Mouse (Mus musculus) kidney, embryonic 14.5 days (tissue): Measurements from ENCODE around the gene Vmn1r173. TPM values are rescaled to one million over a fixed set of nuclear protein-coding genes. Genes with fewer than 3 reads are reported as not detected.
"Not testable (repeated sequence)": the region's sequence is repeated elsewhere in the genome, so short reads cannot be mapped to it uniquely, and the experiment has no call there.

Experiments
- ATAC-seq: fragments of 200-750 bp; cut with Nextera tagmentation; 2 replicates; pipeline ENCODE4 v1.8.0; 2017; ENCODE audit warnings: moderate number of reproducible peaks, mild to moderate bottlenecking, moderate TSS enrichment, moderate library complexity; ENCODE audit not compliant: low FRiP score, low TSS enrichment
- H3K27ac ChIP-seq: fragments of 300-500 bp; sonication (generic); 2 replicates; pipeline ENCODE4 v1.5.1; 2014; ENCODE audit warnings: low read depth, mild to moderate bottlenecking, low read length, moderate library complexity, mixed read lengths
- H3K27me3 ChIP-seq: fragments of 300-500 bp; sonication (generic); 2 replicates; pipeline ENCODE4 v1.6.1; 2014; ENCODE audit warnings: mild to moderate bottlenecking, low read length; ENCODE audit not compliant: control insufficient read depth, insufficient read depth
- H3K36me3 ChIP-seq: fragments of 300-500 bp; sonication (generic); 2 replicates; pipeline ENCODE4 v1.6.1; 2014; ENCODE audit warnings: low read length, mixed read lengths; ENCODE audit not compliant: control insufficient read depth, insufficient read depth
- H3K4me1 ChIP-seq: fragments of 300-500 bp; sonication (generic); 2 replicates; pipeline ENCODE4 v1.6.1; 2014; ENCODE audit warnings: low read length, mixed read lengths; ENCODE audit not compliant: control insufficient read depth, insufficient read depth
- H3K4me2 ChIP-seq: fragments of 300-500 bp; sonication (generic); replicated peaks from 2 replicates; pipeline ENCODE4 v1.6.1; 2014; ENCODE audit warnings: low read depth, mild to moderate bottlenecking, low read length
- H3K4me3 ChIP-seq: fragments of 300-500 bp; sonication (generic); 2 replicates; pipeline ENCODE4 v1.5.1; 2014; ENCODE audit warnings: mild to moderate bottlenecking, low read length
- H3K9ac ChIP-seq: fragments of 300-500 bp; sonication (generic); 2 replicates; pipeline ENCODE4 v1.6.1; 2014; ENCODE audit warnings: low read depth, mild to moderate bottlenecking, low read length, moderate library complexity
- H3K9me3 ChIP-seq: fragments of 300-500 bp; sonication (generic); 2 replicates; pipeline ENCODE4 v1.6.1; 2016; ENCODE audit warnings: low read length; ENCODE audit not compliant: control insufficient read depth
- WGBS: fragments of 180-500 bp; shearing (Covaris S2); extraction: QIAGEN DNeasy Blood & Tissue Kit; methylation state at CpG from one replicate; pipeline ENCODE4 v1.1.7; 2014; 5-methylcytosine and 5-hydroxymethylcytosine counted together
- polyA plus RNA-seq: library from polyadenylated mRNA; unstranded; fragments of >200 nt; fragmentation: Nextera tagmentation; extraction: Ambion mirVana; gene quantifications from 2 replicates; pipeline ENCODE4 v1.2.1, GENCODE M21; 2014

The Vmn1r173 gene
- not detected in 2 replicates for polyA plus RNA-seq

- not testable (repeated sequence) for H3K9ac ChIP-seq, H3K4me1 ChIP-seq, H3K36me3 ChIP-seq, H3K9me3 ChIP-seq, H3K4me3 ChIP-seq, ATAC-seq, H3K27me3 ChIP-seq, H3K27ac ChIP-seq, H3K4me2 ChIP-seq
- WGBS, result 59% methylated on average over 1 of the region's 1 CpGs
These were observed at the start of gene Vmn1r173 for GRCm38 (mm10) chr7:23700403-23700802. Gene Vmn1r173, plus strand, starts transcription at chr7:23700703.

- WGBS, result 72% methylated on average over 2 of the region's 2 CpGs
- no peaks in the 10 kb centered on the region for H3K9me3 ChIP-seq
- no peaks in the 10 kb centered on the region for H3K27me3 ChIP-seq
- no peaks in the 10 kb centered on the region for H3K36me3 ChIP-seq
- no peak within 1 kb of the TSS for H3K4me2 ChIP-seq
- H3K4me1 ChIP-seq, result no peaks in the 10 kb centered on the region
- H3K9ac ChIP-seq, result no peak within 1 kb of the TSS
- no peak for ATAC-seq
- no peak within 1 kb of the TSS for H3K27ac ChIP-seq
- H3K4me3 ChIP-seq, result no peak within 1 kb of the TSS
These were observed 42.5 kb upstream of the Vmn1r173 start, which contains the start of gene Vmn1r172 for GRCm38 (mm10) chr7:23658016-23658415. Gene Vmn1r172, plus strand, starts transcription at chr7:23658316.

GRCm38 (mm10) chr7:23751970-23752369 lies 51.5 kb downstream of the Vmn1r173 start, which contains the start of gene Vmn1r174:
Gene Vmn1r174, plus strand, starts transcription at chr7:23752270.
- not testable (repeated sequence) for H3K9me3 ChIP-seq, ATAC-seq, H3K4me1 ChIP-seq, H3K36me3 ChIP-seq, H3K4me2 ChIP-seq, H3K27ac ChIP-seq, H3K27me3 ChIP-seq, H3K4me3 ChIP-seq, H3K9ac ChIP-seq
- WGBS, result 57% methylated on average over 1 of the region's 1 CpGs

Other genes starting within 250 kb of the Vmn1r173 start
- not detected in 2 replicates for gene Vmn1r167, start 193.5 kb upstream of the Vmn1r173 start, polyA plus RNA-seq
- not detected in 2 replicates for gene Vmn1r168, start 161.0 kb upstream of the Vmn1r173 start, polyA plus RNA-seq
- not detected in 2 replicates for gene Vmn1r169, start 125.2 kb upstream of the Vmn1r173 start, polyA plus RNA-seq
- gene Vmn1r170, start 94.5 kb upstream of the Vmn1r173 start, polyA plus RNA-seq, result not detected in 2 replicates
- gene Vmn1r171, start 70.0 kb upstream of the Vmn1r173 start, polyA plus RNA-seq, result not detected in 2 replicates
- gene Vmn1r172, start 42.4 kb upstream of the Vmn1r173 start, polyA plus RNA-seq, result not detected in 2 replicates
- gene Vmn1r174, start 51.6 kb downstream of the Vmn1r173 start, polyA plus RNA-seq, result not detected in 2 replicates
- not detected in 2 replicates for gene Vmn1r175, start 109.9 kb downstream of the Vmn1r173 start, polyA plus RNA-seq
- gene Vmn1r176, start 136.7 kb downstream of the Vmn1r173 start, polyA plus RNA-seq, result not detected in 2 replicates
- not detected in 2 replicates for gene Vmn1r177, start 165.7 kb downstream of the Vmn1r173 start, polyA plus RNA-seq
- gene Vmn1r178, start 191.3 kb downstream of the Vmn1r173 start, polyA plus RNA-seq, result not detected in 2 replicates
- not detected in 2 replicates for gene Vmn1r179, start 226.3 kb downstream of the Vmn1r173 start, polyA plus RNA-seq
- gene Vmn1r180, start 249.9 kb downstream of the Vmn1r173 start, polyA plus RNA-seq, result not detected in 2 replicates